In the genomic region with DNA sequence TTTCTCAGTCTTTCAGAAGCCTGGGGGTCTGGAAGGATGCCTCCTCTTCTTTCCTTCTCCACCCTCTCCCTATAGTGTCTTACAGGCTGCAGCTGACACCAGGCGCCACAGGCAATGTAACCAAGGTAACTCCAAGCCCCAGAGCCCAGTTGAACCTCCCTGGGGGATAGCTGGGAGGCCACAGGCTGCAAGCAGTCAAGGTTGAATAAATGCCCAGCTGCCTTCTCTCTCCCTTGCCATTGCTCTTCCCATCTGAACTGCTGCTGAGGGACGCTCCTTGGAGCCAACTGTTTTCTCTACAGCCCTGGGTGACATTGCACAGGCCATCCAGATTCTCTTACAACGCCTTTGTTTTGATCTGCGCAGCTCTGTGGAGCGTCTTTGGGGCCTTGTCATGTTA, we compare ENCODE assay signal across 9 mouse cellular contexts.
DNase-seq lines count a peak whose midpoint lies in the region; ATAC-seq and TF ChIP-seq lines count a peak whose summit lies in the region.
"Had no signal": no experiment of that assay in that cellular context is flagged by ENCODE, and none has a peak within 500 bp of the region (broad histone marks: within the 10 kb centered on the region; RNA-seq: fewer than 3 reads in every experiment).

No protein-coding gene starts in this region.

- H3K27ac ChIP-seq in heart, embryonic 11.5 days (ENCODE audit: low read depth, low read length) = no peak overlapping the region
- H3K27ac ChIP-seq in limb, embryonic 10.5 days = peak overlapping the region; percentile 51; the same call in 1 of the 2 replicates
- no peak overlapping the region for H3K27ac ChIP-seq in thymus, adult 2 months (ENCODE audit: control insufficient read depth, insufficient read depth, low read length)
- H3K27ac ChIP-seq: lung, embryonic 15.5 days had no signal

- no peak for ATAC-seq in heart, embryonic 11.5 days (replicated peaks; ENCODE audit: insufficient number of reproducible peaks, low FRiP score, low TSS enrichment)
- no peak for ATAC-seq in CD4-positive, CD25-positive, alpha-beta regulatory T cell, adult 4 months

- peaks cover 10% of the 10 kb centered on the region; the same call in 1 of the 2 replicates for H3K4me1 ChIP-seq in heart, embryonic 11.5 days (ENCODE audit: control insufficient read depth, insufficient read depth, low read length)
- peaks cover 63% of the 10 kb centered on the region for H3K4me1 ChIP-seq in limb, embryonic 10.5 days
- peaks cover 7% of the 10 kb centered on the region; the same call in 1 of the 2 replicates for H3K4me1 ChIP-seq in thymus, adult 2 months (replicated peaks; ENCODE audit: control insufficient read depth, insufficient read depth, low read length)

- 44% methylated on average over 5 of the region's 5 CpGs for WGBS in heart, embryonic 11.5 days (ENCODE audit: insufficient replicate concordance)
- WGBS in limb, embryonic 10.5 days = 29% methylated on average over 5 of the region's 5 CpGs
- WGBS in thymus, adult 2 months = 90% methylated on average over 5 of the region's 5 CpGs

- H3K36me3 ChIP-seq in heart, embryonic 11.5 days (ENCODE audit: control insufficient read depth, insufficient read depth, low read length) = no peaks in the 10 kb centered on the region
- no peaks in the 10 kb centered on the region for H3K36me3 ChIP-seq in limb, embryonic 10.5 days
- H3K36me3 ChIP-seq in thymus, adult 2 months (ENCODE audit: control insufficient read depth, insufficient read depth, low read length) = no peaks in the 10 kb centered on the region
- H3K36me3 ChIP-seq: lung, embryonic 15.5 days had no signal

- H3K27me3 ChIP-seq in heart, embryonic 11.5 days (ENCODE audit: control insufficient read depth, insufficient read depth, low read length) = no peaks in the 10 kb centered on the region
- no peaks in the 10 kb centered on the region for H3K27me3 ChIP-seq in limb, embryonic 10.5 days (ENCODE audit: low read depth, poor library complexity, severe bottlenecking)
- H3K27me3 ChIP-seq in thymus, adult 2 months (ENCODE audit: control insufficient read depth, insufficient read depth, low read length) = no peaks in the 10 kb centered on the region
- H3K27me3 ChIP-seq: lung, embryonic 15.5 days had no signal

- no peak overlapping the region for H3K4me2 ChIP-seq in heart, embryonic 11.5 days
- H3K4me2 ChIP-seq: lung, embryonic 15.5 days had no signal

- H3K9ac ChIP-seq in heart, embryonic 11.5 days (ENCODE audit: low read depth, low read length) = no peak overlapping the region
- H3K9ac ChIP-seq: lung, embryonic 15.5 days had no signal

- peak; percentile 55 for DNase-seq in heart, adult 11 months
- DNase-seq in c-Kit-positive CD71-negative TER-119-negative erythroid progenitor cells, embryonic 14.5 days (ENCODE audit: low read depth) = peak; percentile 16
- peak; percentile 39 for DNase-seq in limb, embryonic 10.5 days (ENCODE audit: low spot score)
- peak; percentile 78 for DNase-seq in retina, embryonic 14.5 days (ENCODE audit: low spot score)
- no peak for DNase-seq in thymus, adult 2 months
- DNase-seq in cerebellum, adult 9-11 months = no peak

- no peak for TF ChIP-seq POLR2A in thymus, adult 2 months (IDR thresholded peaks at IDR 0.05; ENCODE audit: control insufficient read depth, extremely low read depth, insufficient read depth, low read length, poor library complexity)

- no peaks in the 10 kb centered on the region for H3K9me3 ChIP-seq in heart, embryonic 11.5 days (replicated peaks; ENCODE audit: control insufficient read depth, low read length)
- no peaks in the 10 kb centered on the region for H3K9me3 ChIP-seq in limb, embryonic 10.5 days (replicated peaks)
- H3K9me3 ChIP-seq: lung, embryonic 15.5 days had no signal

- no peak for TF ChIP-seq CTCF in thymus, adult 2 months (IDR thresholded peaks at IDR 0.05; ENCODE audit: borderline replicate concordance, control insufficient read depth, extremely low read depth, insufficient read depth, low read length, poor library complexity)

- H3K4me3 ChIP-seq in heart, embryonic 11.5 days (ENCODE audit: low read depth, low read length) = no peak overlapping the region
- no peak overlapping the region for H3K4me3 ChIP-seq in limb, embryonic 10.5 days
- H3K4me3 ChIP-seq in thymus, adult 2 months (ENCODE audit: control insufficient read depth, insufficient read depth, low read length) = no peak overlapping the region
- H3K4me3 ChIP-seq: lung, embryonic 15.5 days had no signal

Comparison
In these comparisons a context has a peak if more than half of its experiments do, and no peak if none do; other contexts are left out.
1. DNase-seq: peak in heart, adult 11 months (single experiment), c-Kit-positive CD71-negative TER-119-negative erythroid progenitor cells, embryonic 14.5 days (single experiment), limb, embryonic 10.5 days (single experiment) and retina, embryonic 14.5 days (single experiment); none in thymus, adult 2 months (single experiment) and cerebellum, adult 9-11 months (single experiment).